Comparison of ENCODE assay signal across 18 mouse cellular contexts in genomic region chr19:37119281-37119680, GRCm38 (mm10).
DNase-seq lines count a peak whose midpoint lies in the region; TF ChIP-seq lines count a peak whose summit lies in the region.
"Had no signal": no experiment of that assay in that cellular context is flagged by ENCODE, and none has a peak within 500 bp of the region (broad histone marks: within the 10 kb centered on the region; RNA-seq: fewer than 3 reads in every experiment).

No protein-coding gene starts in this region.

- peak overlapping the region; percentile 70 for H3K27ac ChIP-seq in gastrocnemius, adult 2 months
- H3K27ac ChIP-seq in layer of hippocampus, adult 2 months, result peak overlapping the region; percentile 29; the same call in 1 of the 2 replicates
- H3K27ac ChIP-seq: embryonic facial prominence, embryonic 13.5 days; heart, adult 2 months; intestine, embryonic 15.5 days; kidney, postnatal 0 days; midbrain, embryonic 12.5 days; stomach, postnatal 0 days had no signal

- H3K4me3 ChIP-seq in gastrocnemius, adult 2 months, result no peak overlapping the region; the same call in 1 of the 2 replicates
- no peak overlapping the region for H3K4me3 ChIP-seq in layer of hippocampus, adult 2 months
- H3K4me3 ChIP-seq: embryonic facial prominence, embryonic 13.5 days; heart, adult 2 months; intestine, embryonic 15.5 days; midbrain, embryonic 12.5 days had no signal

- no peak for TF ChIP-seq CTCF in gastrocnemius, adult 2 months (IDR thresholded peaks at IDR 0.05)
- no peak for TF ChIP-seq CTCF in layer of hippocampus, adult 2 months (conservative IDR thresholded peaks at IDR 0.05)
- TF ChIP-seq CTCF in brain, embryonic 14.5 days (IDR thresholded peaks at IDR 0.05; ENCODE audit: borderline replicate concordance, extremely low read depth, insufficient read depth, insufficient read length), result no peak

- DNase-seq in gastrocnemius, adult 2 months, result no peak
- DNase-seq in gastrocnemius, postnatal 10 days, result no peak
- DNase-seq in layer of hippocampus, adult 2 months (ENCODE audit: low spot score in 2 of 2), result no peak
- DNase-seq in layer of hippocampus, adult 11-12 months (ENCODE audit: low spot score), result no peak
- DNase-seq in adipocyte (ENCODE audit: low spot score), result peak; percentile 39
- peak; percentile 32 for DNase-seq in brain, embryonic 14.5 days (ENCODE audit: low read depth)
- DNase-seq in embryo, embryonic 9.5 days (ENCODE audit: extremely low spot score), result no peak
- DNase-seq in urinary bladder, postnatal 25 days (ENCODE audit: low spot score), result no peak
- DNase-seq: adrenal gland, postnatal 36 days; cerebellum, adult 18-20 months; cerebellum, postnatal 14 days; gastrocnemius, postnatal 14 days; heart, adult 2 months had no signal

- intact Hi-C loops in gastrocnemius, adult 2 months (cut with DNase I), result loop anchor here (5.0 kb wide), 1 partner anchor 37 kb away; no protein-coding TSS in a partner anchor

- no peak for TF ChIP-seq POLR2A in brain, embryonic 14.5 days (IDR thresholded peaks at IDR 0.05; ENCODE audit: borderline replicate concordance, extremely low read depth, insufficient read depth, insufficient read length, poor library complexity, severe bottlenecking)

Comparison
In these comparisons a context has a peak if more than half of its experiments do, and no peak if none do; other contexts are left out.
1. DNase-seq: peak in adipocyte (single experiment) and brain, embryonic 14.5 days (single experiment); none in gastrocnemius, adult 2 months (single experiment), gastrocnemius, postnatal 10 days (single experiment), layer of hippocampus, adult 2 months (0 of 2), layer of hippocampus, adult 11-12 months (single experiment), embryo, embryonic 9.5 days (single experiment) and urinary bladder, postnatal 25 days (single experiment).